Mouse (Mus musculus): Measurements from ENCODE around the gene Hoxa7. TPM values are rescaled to one million over a fixed set of nuclear protein-coding genes. Genes with fewer than 3 reads are reported as not detected.

Gene Hoxa7
- polyA plus RNA-seq, 1 experiment from 2014 or later: not detected

- 14% methylated on average over 7 of the region's 7 CpGs for WGBS
- Histone ChIP-seq H3K27me3 (peaks cover 99% of the 10 kb centered on the region), H3K9ac (no peak overlapping the region), H3K36me3 (ENCODE audit: poor library complexity, severe bottlenecking) (no peaks in the 10 kb centered on the region), H3K4me1 (0 out of 2 replicates have a peak, but pooled peaks cover 3% of the 10 kb centered on the region), H3K4me3 (no peak overlapping the region), H3K9me3 (replicated peaks) (no peaks in the 10 kb centered on the region), H3K27ac (no peak overlapping the region), H3K4me2 (no peak overlapping the region)
- no peak for ATAC-seq
These were observed 29.7 kb upstream of the Hoxa7 start for GRCm38 (mm10) chr6:52251177-52251879.

DNA sequence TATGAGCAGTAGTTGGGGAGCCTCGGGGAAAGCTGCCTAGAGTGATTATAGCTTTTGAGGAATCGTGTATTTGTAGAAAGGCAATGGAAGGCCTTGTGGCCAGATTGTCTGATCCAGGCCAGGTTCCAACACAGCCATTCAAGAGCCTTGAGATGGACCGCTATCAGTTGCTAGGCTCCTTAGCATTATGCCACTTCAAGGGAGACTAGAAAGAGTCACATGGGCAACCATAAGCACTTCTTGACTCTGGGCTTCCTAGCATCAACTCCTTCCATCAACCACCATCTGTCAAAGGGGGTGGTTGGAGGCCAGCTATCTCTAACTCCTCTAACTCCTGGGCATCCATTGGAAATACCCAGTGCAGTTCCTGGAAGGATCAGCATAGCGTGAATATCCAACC lies 28.2 kb upstream of the Hoxa7 start:
- H3K27me3 ChIP-seq: peaks cover 99% of the 10 kb centered on the region
- no peaks in the 10 kb centered on the region for H3K36me3 ChIP-seq (ENCODE audit: poor library complexity, severe bottlenecking)
- 0 out of 2 replicates have a peak, but pooled peaks cover 3% of the 10 kb centered on the region for H3K4me1 ChIP-seq
- 0% methylated on average over 4 of the region's 4 CpGs for WGBS
- H3K9ac ChIP-seq: no peak overlapping the region
- H3K27ac ChIP-seq: no peak overlapping the region
- H3K4me3 ChIP-seq: no peak overlapping the region
- no peak for ATAC-seq
- no peak overlapping the region for H3K4me2 ChIP-seq
- no peaks in the 10 kb centered on the region for H3K9me3 ChIP-seq (replicated peaks)

GRCm38 (mm10) chr6:52249415-52249738 lies 27.7 kb upstream of the Hoxa7 start:
- Histone ChIP-seq H3K9ac (no peak overlapping the region), H3K27me3 (peaks cover 100% of the 10 kb centered on the region), H3K9me3 (replicated peaks) (no peaks in the 10 kb centered on the region), H3K27ac (no peak overlapping the region), H3K36me3 (ENCODE audit: poor library complexity, severe bottlenecking) (no peaks in the 10 kb centered on the region), H3K4me1 (0 out of 2 replicates have a peak, but pooled peaks cover 3% of the 10 kb centered on the region), H3K4me2 (no peak overlapping the region), H3K4me3 (no peak overlapping the region)
- under 1% methylated on average over 16 of the region's 16 CpGs for WGBS
- no peak for ATAC-seq

DNA sequence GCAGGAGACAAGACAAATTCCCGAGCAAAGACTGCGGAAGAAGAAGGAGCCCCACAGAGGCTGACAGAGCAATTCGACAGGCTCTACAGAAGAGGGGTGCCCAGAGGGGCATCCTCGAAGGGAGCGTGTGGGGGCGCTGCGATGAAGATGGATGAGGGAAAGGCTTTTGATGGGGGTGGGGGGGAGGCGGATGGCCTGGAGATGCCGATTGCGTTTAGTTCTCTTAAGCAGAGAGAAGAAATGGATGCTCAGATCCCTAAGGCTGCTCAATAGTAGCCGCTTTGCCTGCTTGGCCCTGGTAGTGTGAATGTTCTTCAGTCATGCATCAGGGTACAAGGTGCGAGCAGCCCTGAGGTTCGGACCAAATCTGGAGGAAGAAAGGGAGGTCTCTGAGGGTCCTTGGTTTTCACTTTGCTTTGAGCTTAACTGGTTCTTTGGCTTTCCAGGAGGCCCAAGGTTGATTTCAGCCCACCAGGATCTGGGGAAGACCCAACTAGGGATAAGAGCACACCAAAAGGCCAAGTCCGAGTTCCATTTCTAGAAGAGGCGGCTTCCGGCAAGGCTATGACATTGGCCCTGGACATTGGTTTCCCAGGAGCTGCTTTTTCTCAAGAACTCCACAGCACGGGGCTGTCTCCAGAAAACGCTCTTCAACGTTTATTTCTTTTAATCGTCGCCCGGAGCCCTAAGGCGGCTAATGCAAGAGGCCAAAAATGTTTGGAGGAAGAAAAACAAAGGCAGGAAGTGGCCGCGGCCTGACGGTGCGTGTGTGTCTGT lies 27.2 kb upstream of the Hoxa7 start:
- no peak for ATAC-seq
- Histone ChIP-seq H3K4me3 (no peak overlapping the region), H3K9ac (no peak overlapping the region), H3K9me3 (replicated peaks) (no peaks in the 10 kb centered on the region), H3K27ac (no peak overlapping the region), H3K4me1 (0 out of 2 replicates have a peak, but pooled peaks cover 3% of the 10 kb centered on the region), H3K36me3 (ENCODE audit: poor library complexity, severe bottlenecking) (no peaks in the 10 kb centered on the region), H3K4me2 (no peak overlapping the region), H3K27me3 (peaks cover 100% of the 10 kb centered on the region)
- 1% methylated on average over 27 of the region's 27 CpGs for WGBS

- Histone ChIP-seq H3K4me1 (no peaks in the 10 kb centered on the region), H3K4me2 (no peak overlapping the region), H3K36me3 (ENCODE audit: poor library complexity, severe bottlenecking) (no peaks in the 10 kb centered on the region), H3K4me3 (no peak overlapping the region), H3K9ac (no peak overlapping the region), H3K27ac (no peak overlapping the region), H3K9me3 (replicated peaks) (no peaks in the 10 kb centered on the region), H3K27me3 (peaks cover 100% of the 10 kb centered on the region)
- no peak for ATAC-seq
- WGBS: 2% methylated on average over 23 of the region's 23 CpGs
These were observed 26.3 kb upstream of the Hoxa7 start for GRCm38 (mm10) chr6:52247766-52248637.

GRCm38 (mm10) chr6:52246916-52247315 lies 25.3 kb upstream of the Hoxa7 start:
- Histone ChIP-seq H3K9ac (no peak overlapping the region), H3K4me2 (no peak overlapping the region), H3K9me3 (replicated peaks) (no peaks in the 10 kb centered on the region), H3K4me3 (no peak overlapping the region), H3K36me3 (ENCODE audit: poor library complexity, severe bottlenecking) (no peaks in the 10 kb centered on the region), H3K4me1 (no peaks in the 10 kb centered on the region), H3K27ac (no peak overlapping the region), H3K27me3 (peaks cover 100% of the 10 kb centered on the region)
- no peak for ATAC-seq
- 1% methylated on average over 3 of the region's 3 CpGs for WGBS

DNA sequence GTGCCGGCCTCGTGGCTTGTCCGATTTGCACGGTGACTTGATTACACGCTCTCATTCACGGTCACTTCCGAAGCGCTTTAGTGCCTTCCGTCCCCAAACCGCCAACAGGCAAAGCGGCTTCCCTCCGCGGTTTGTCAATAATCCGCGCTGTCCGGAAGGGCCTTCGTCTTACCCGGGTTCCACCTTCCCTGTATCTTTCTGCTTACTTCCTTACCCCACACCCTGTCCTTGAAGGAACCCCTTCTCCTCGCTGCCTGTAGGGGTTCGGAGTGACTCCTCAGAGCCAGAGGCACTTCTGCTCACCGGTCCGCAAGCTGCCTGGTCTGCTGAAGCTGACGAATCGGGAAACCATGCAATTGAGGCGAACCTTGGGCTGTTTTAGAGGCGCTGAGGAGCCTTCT lies 24.7 kb upstream of the Hoxa7 start:
- WGBS: 1% methylated on average over 26 of the region's 26 CpGs
- Histone ChIP-seq H3K27me3 (peaks cover 100% of the 10 kb centered on the region), H3K9me3 (replicated peaks) (no peaks in the 10 kb centered on the region), H3K4me3 (no peak overlapping the region), H3K27ac (no peak overlapping the region), H3K4me2 (no peak overlapping the region), H3K36me3 (ENCODE audit: poor library complexity, severe bottlenecking) (no peaks in the 10 kb centered on the region), H3K4me1 (no peaks in the 10 kb centered on the region), H3K9ac (no peak overlapping the region)
- no peak for ATAC-seq

DNA sequence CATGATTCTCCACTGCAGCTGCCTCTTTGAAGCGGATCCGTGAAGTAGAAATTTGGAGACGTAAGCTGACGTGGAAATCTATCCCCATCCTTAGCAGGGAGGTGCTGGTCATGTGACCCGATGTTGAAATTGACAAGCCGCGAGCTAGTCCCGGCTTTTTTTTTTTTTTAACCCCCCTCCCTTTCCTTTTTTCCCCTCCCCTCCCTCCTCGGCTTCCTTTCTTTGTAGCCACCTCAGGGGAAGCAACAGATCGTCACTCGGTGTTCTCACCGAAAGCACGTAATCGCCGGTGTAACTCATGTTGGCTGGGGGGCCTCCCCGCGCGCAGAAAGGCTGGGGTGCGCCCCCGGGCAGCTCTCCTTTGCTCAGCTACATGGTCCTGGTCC lies 24.1 kb upstream of the Hoxa7 start, which contains the start of gene Hoxa11:
Gene Hoxa11, minus strand, starts transcription at position 54 of the 386 bp plus-strand sequence.
- Histone ChIP-seq H3K4me2 (no peak within 1 kb of the TSS), H3K27ac (no peak within 1 kb of the TSS), H3K9ac (no peak within 1 kb of the TSS), H3K4me1 (no peaks in the 10 kb centered on the region), H3K27me3 (peaks cover 100% of the 10 kb centered on the region), H3K4me3 (no peak within 1 kb of the TSS), H3K36me3 (ENCODE audit: poor library complexity, severe bottlenecking) (no peaks in the 10 kb centered on the region), H3K9me3 (replicated peaks) (no peaks in the 10 kb centered on the region)
- no peak for ATAC-seq
- 1% methylated on average over 20 of the region's 20 CpGs for WGBS

- Histone ChIP-seq H3K27me3 (peaks cover 100% of the 10 kb centered on the region), H3K9me3 (replicated peaks) (no peaks in the 10 kb centered on the region), H3K4me1 (0 out of 2 replicates have a peak, but pooled peaks cover 2% of the 10 kb centered on the region), H3K27ac (no peak overlapping the region), H3K4me3 (no peak overlapping the region), H3K9ac (no peak overlapping the region), H3K4me2 (no peak overlapping the region), H3K36me3 (ENCODE audit: poor library complexity, severe bottlenecking) (no peaks in the 10 kb centered on the region)
- WGBS: under 1% methylated on average over 70 of the region's 71 CpGs
- no peak for ATAC-seq
These were observed 23.5 kb upstream of the Hoxa7 start for GRCm38 (mm10) chr6:52245040-52245756.

GRCm38 (mm10) chr6:52244471-52245039 lies 22.9 kb upstream of the Hoxa7 start:
- ATAC-seq: no peak

DNA sequence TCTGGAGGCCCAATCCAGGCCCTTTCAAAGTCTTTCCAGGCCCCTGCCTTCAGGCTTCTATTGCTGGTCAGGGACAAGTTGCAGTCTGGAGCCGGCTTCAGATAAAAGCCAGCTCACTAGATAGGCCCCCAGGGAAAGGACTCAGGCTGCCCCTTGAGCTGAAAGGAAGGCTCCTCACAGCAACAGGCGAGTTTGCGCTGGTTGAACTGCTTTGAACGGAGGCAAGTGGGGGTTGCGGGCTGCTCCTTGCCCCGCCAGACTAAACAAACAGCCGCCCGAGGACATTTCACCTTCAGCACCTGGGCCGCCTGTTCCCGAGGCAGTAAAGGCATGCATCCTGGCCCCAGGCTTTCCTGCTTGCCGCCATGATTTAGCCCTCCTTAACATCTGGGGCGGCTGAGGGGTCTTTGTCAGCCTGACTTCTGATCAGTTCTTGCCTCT lies 22.0 kb upstream of the Hoxa7 start:
- no peaks in the 10 kb centered on the region for H3K9me3 ChIP-seq (replicated peaks)
- H3K4me1 ChIP-seq: 0 out of 2 replicates have a peak, but pooled peaks cover 4% of the 10 kb centered on the region
- ATAC-seq: no peak
- H3K27me3 ChIP-seq: peaks cover 100% of the 10 kb centered on the region
- no peak overlapping the region for H3K4me3 ChIP-seq
- H3K36me3 ChIP-seq (ENCODE audit: poor library complexity, severe bottlenecking): no peaks in the 10 kb centered on the region
- no peak overlapping the region for H3K9ac ChIP-seq
- H3K27ac ChIP-seq: no peak overlapping the region
- H3K4me2 ChIP-seq: no peak overlapping the region
- 2% methylated on average over 12 of the region's 12 CpGs for WGBS

More at GRCm38 (mm10) chr6:52244471-52245039, 22.9 kb upstream of the Hoxa7 start:
- no peak overlapping the region for H3K9ac ChIP-seq
- 0 out of 2 replicates have a peak, but pooled peaks cover 4% of the 10 kb centered on the region for H3K4me1 ChIP-seq
- H3K4me3 ChIP-seq: no peak overlapping the region
- H3K27me3 ChIP-seq: peaks cover 100% of the 10 kb centered on the region
- H3K27ac ChIP-seq: no peak overlapping the region
- H3K9me3 ChIP-seq (replicated peaks): no peaks in the 10 kb centered on the region
- 2% methylated on average over 23 of the region's 23 CpGs for WGBS
- no peak overlapping the region for H3K4me2 ChIP-seq
- H3K36me3 ChIP-seq (ENCODE audit: poor library complexity, severe bottlenecking): no peaks in the 10 kb centered on the region

Measured in forebrain, embryonic 13.5 days (tissue).